28 mouse cellular contexts compared by ENCODE assay signal in the genomic region with DNA sequence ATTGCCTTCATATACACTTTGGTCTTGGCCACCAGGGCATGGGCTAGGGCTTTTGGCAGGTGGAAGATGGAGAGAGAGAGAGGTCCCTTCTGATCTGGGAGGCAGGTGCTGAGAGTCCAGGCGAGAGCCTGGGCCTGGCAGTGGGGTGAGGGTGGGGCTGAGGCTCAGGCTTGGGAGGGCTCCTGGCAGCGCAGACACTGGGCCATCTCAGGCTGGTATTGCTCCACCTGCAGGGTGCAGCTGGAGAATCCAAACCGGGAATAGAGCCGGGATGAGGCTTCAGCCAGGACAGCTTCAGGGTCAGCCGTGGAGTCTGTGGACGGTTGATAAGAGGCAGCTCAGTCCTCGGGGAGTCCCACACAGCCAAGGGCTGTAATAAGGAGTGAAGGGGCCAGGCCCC. TPM values are rescaled to one million over a fixed set of nuclear protein-coding genes. Genes with fewer than 3 reads are reported as not detected.
A peak's percentile ranks its signal among the peaks of the same experiment; 100 is the strongest.
DNase-seq lines count a peak whose midpoint lies in the region; ATAC-seq and TF ChIP-seq lines count a peak whose summit lies in the region.
"Had no signal": no experiment of that assay in that cellular context is flagged by ENCODE, and none has a peak within 500 bp of the region (broad histone marks: within the 10 kb centered on the region; RNA-seq: fewer than 3 reads in every experiment).

No protein-coding gene starts in this region.

- TF ChIP-seq EP300 in ES-Bruce4 (IDR thresholded peaks at IDR 0.05; ENCODE audit: insufficient read depth, low read depth, low read length) = no peak

- H3K9me3 ChIP-seq in hindbrain, embryonic 11.5 days (ENCODE audit: control insufficient read depth, low read length) = no peaks in the 10 kb centered on the region
- no peaks in the 10 kb centered on the region for H3K9me3 ChIP-seq in hindbrain, embryonic 14.5 days (ENCODE audit: control insufficient read depth, low read length)
- H3K9me3 ChIP-seq in ES-Bruce4 (replicated peaks; ENCODE audit: control insufficient read depth, insufficient read depth, low read length, poor library complexity, severe bottlenecking) = no peaks in the 10 kb centered on the region
- no peaks in the 10 kb centered on the region for H3K9me3 ChIP-seq in hindbrain, postnatal 0 days (ENCODE audit: low read length)
- H3K9me3 ChIP-seq in midbrain, embryonic 14.5 days (ENCODE audit: control insufficient read depth, low read length) = no peaks in the 10 kb centered on the region
- H3K9me3 ChIP-seq: embryonic facial prominence, embryonic 13.5 days had no signal

- H3K9ac ChIP-seq in hindbrain, embryonic 11.5 days (ENCODE audit: low read depth, low read length) = no peak overlapping the region
- no peak overlapping the region for H3K9ac ChIP-seq in hindbrain, embryonic 14.5 days
- H3K9ac ChIP-seq in ES-Bruce4 (ENCODE audit: low read depth, poor library complexity, severe bottlenecking) = no peak overlapping the region
- no peak overlapping the region for H3K9ac ChIP-seq in hindbrain, postnatal 0 days (replicated peaks; ENCODE audit: low read length)
- no peak overlapping the region for H3K9ac ChIP-seq in midbrain, embryonic 14.5 days (replicated peaks; ENCODE audit: low read length)
- H3K9ac ChIP-seq: embryonic facial prominence, embryonic 13.5 days had no signal

- H3K4me1 ChIP-seq in hindbrain, embryonic 11.5 days (replicated peaks; ENCODE audit: control insufficient read depth, insufficient read depth, low read length) = no peaks in the 10 kb centered on the region
- peaks cover 18% of the 10 kb centered on the region for H3K4me1 ChIP-seq in hindbrain, embryonic 14.5 days (replicated peaks; ENCODE audit: control insufficient read depth, insufficient read depth, low read length)
- no peaks in the 10 kb centered on the region for H3K4me1 ChIP-seq in ES-Bruce4 (ENCODE audit: control insufficient read depth, insufficient read depth, low read length)
- no peaks in the 10 kb centered on the region; the same call in 1 of the 2 replicates for H3K4me1 ChIP-seq in hindbrain, postnatal 0 days (ENCODE audit: insufficient read depth, low read length)
- H3K4me1 ChIP-seq in midbrain, embryonic 14.5 days (ENCODE audit: control insufficient read depth, insufficient read depth, low read length) = peaks cover 7% of the 10 kb centered on the region
- H3K4me1 ChIP-seq: embryonic facial prominence, embryonic 13.5 days had no signal

- peak; percentile 25 for DNase-seq in hindbrain, embryonic 11.5 days (ENCODE audit: low spot score)
- no peak for DNase-seq in hindbrain, embryonic 14.5 days (ENCODE audit: low spot score)
- DNase-seq in hindbrain, postnatal 0 days (ENCODE audit: low spot score) = no peak
- peak; percentile 28 for DNase-seq in midbrain, embryonic 14.5 days
- DNase-seq in right cerebral cortex, postnatal 36 days (ENCODE audit: low spot score in 2 of 2) = no peak
- DNase-seq in yolk sac, embryonic 10.5 days (ENCODE audit: low spot score) = no peak
- DNase-seq: adrenal gland, postnatal 10 days; cerebellum, adult 11-12 months; cerebellum, postnatal 14 days; kidney, adult 18-20 months; kidney, postnatal 10 days; left cerebral cortex, postnatal 4 days; liver; lung, postnatal 10 days; right cerebral cortex, postnatal 4 days; thymus, postnatal 36 days had no signal

- H3K27ac ChIP-seq in hindbrain, embryonic 11.5 days (ENCODE audit: low read depth, low read length) = no peak overlapping the region
- no peak overlapping the region for H3K27ac ChIP-seq in hindbrain, embryonic 14.5 days
- H3K27ac ChIP-seq in ES-Bruce4 (ENCODE audit: insufficient read depth, low read length) = no peak overlapping the region
- H3K27ac ChIP-seq in hindbrain, postnatal 0 days = no peak overlapping the region
- H3K27ac ChIP-seq in midbrain, embryonic 14.5 days (replicated peaks; ENCODE audit: low read depth, low read length) = 0 out of 2 replicates have a peak overlapping the region, but pooled peaks have one; percentile 1
- H3K27ac ChIP-seq: embryonic facial prominence, embryonic 13.5 days had no signal

- H3K4me2 ChIP-seq in hindbrain, embryonic 11.5 days (replicated peaks; ENCODE audit: low read depth, low read length) = no peak overlapping the region
- H3K4me2 ChIP-seq in hindbrain, embryonic 14.5 days (replicated peaks) = no peak overlapping the region
- no peak overlapping the region for H3K4me2 ChIP-seq in hindbrain, postnatal 0 days (ENCODE audit: low read depth, low read length)
- no peak overlapping the region for H3K4me2 ChIP-seq in midbrain, embryonic 14.5 days (ENCODE audit: low read length)
- H3K4me2 ChIP-seq: embryonic facial prominence, embryonic 13.5 days had no signal

- peaks cover 23% of the 10 kb centered on the region for H3K27me3 ChIP-seq in hindbrain, embryonic 11.5 days (ENCODE audit: control insufficient read depth, insufficient read depth, low read length)
- peaks cover 24% of the 10 kb centered on the region for H3K27me3 ChIP-seq in hindbrain, embryonic 14.5 days (ENCODE audit: control insufficient read depth, insufficient read depth, low read length)
- H3K27me3 ChIP-seq in ES-Bruce4 (ENCODE audit: control insufficient read depth, insufficient read depth, low read length, poor library complexity, severe bottlenecking) = no peaks in the 10 kb centered on the region
- H3K27me3 ChIP-seq in hindbrain, postnatal 0 days (ENCODE audit: insufficient read depth, low read length) = peaks cover 12% of the 10 kb centered on the region
- H3K27me3 ChIP-seq in midbrain, embryonic 14.5 days (ENCODE audit: control insufficient read depth, insufficient read depth, low read length) = peaks cover 13% of the 10 kb centered on the region; the same call in 1 of the 2 replicates

- H3K36me3 ChIP-seq in hindbrain, embryonic 11.5 days (ENCODE audit: control insufficient read depth, insufficient read depth, low read length) = no peaks in the 10 kb centered on the region
- no peaks in the 10 kb centered on the region for H3K36me3 ChIP-seq in hindbrain, embryonic 14.5 days (replicated peaks; ENCODE audit: control insufficient read depth, insufficient read depth)
- no peaks in the 10 kb centered on the region for H3K36me3 ChIP-seq in ES-Bruce4 (ENCODE audit: control insufficient read depth, insufficient read depth, low read length, poor library complexity, severe bottlenecking)
- no peaks in the 10 kb centered on the region for H3K36me3 ChIP-seq in hindbrain, postnatal 0 days (ENCODE audit: insufficient read depth, low read length)
- H3K36me3 ChIP-seq in midbrain, embryonic 14.5 days (ENCODE audit: control insufficient read depth, insufficient read depth, low read length) = no peaks in the 10 kb centered on the region
- H3K36me3 ChIP-seq: embryonic facial prominence, embryonic 13.5 days had no signal

- TF ChIP-seq CTCF in ES-Bruce4 (IDR thresholded peaks at IDR 0.05; ENCODE audit: low read depth, low read length) = peak; percentile 2
- peak; percentile 26; the same call in 1 of the 2 replicates for TF ChIP-seq CTCF in hindbrain, postnatal 0 days (IDR thresholded peaks at IDR 0.05; ENCODE audit: low read depth)

- H3K4me3 ChIP-seq in hindbrain, embryonic 11.5 days (ENCODE audit: low read depth, low read length) = no peak overlapping the region
- H3K4me3 ChIP-seq in hindbrain, embryonic 14.5 days (replicated peaks; ENCODE audit: low read length) = no peak overlapping the region
- H3K4me3 ChIP-seq in ES-Bruce4 (ENCODE audit: low read depth, low read length) = no peak overlapping the region
- H3K4me3 ChIP-seq in hindbrain, postnatal 0 days (ENCODE audit: low read length) = no peak overlapping the region
- no peak overlapping the region for H3K4me3 ChIP-seq in midbrain, embryonic 14.5 days (replicated peaks; ENCODE audit: low read depth, low read length)
- H3K4me3 ChIP-seq: embryonic facial prominence, embryonic 13.5 days had no signal

- WGBS in hindbrain, embryonic 11.5 days = 32% methylated on average over 7 of the region's 7 CpGs
- WGBS in hindbrain, embryonic 14.5 days = 29% methylated on average over 7 of the region's 7 CpGs
- 18% methylated on average over 7 of the region's 7 CpGs for WGBS in hindbrain, postnatal 0 days
- WGBS in midbrain, embryonic 14.5 days = 21% methylated on average over 7 of the region's 7 CpGs

- ATAC-seq in hindbrain, embryonic 11.5 days (ENCODE audit: low FRiP score) = no peak
- no peak for ATAC-seq in hindbrain, embryonic 14.5 days (ENCODE audit: low FRiP score)
- no peak for ATAC-seq in hindbrain, postnatal 0 days
- ATAC-seq in midbrain, embryonic 14.5 days (ENCODE audit: low FRiP score, low TSS enrichment) = no peak
- no peak for ATAC-seq in frontal cortex, adult (ENCODE audit: low TSS enrichment)
- ATAC-seq: forebrain, embryonic 16.5 days; Patski had no signal

- no peak for TF ChIP-seq POLR2A in ES-Bruce4 (IDR thresholded peaks at IDR 0.05; ENCODE audit: insufficient read depth, low read length)

RNA-seq across cellular contexts. Expression of a gene that starts 19.5 kb away (rescaled TPM):
- not detected in 2 replicates for polyA plus RNA-seq in hindbrain, embryonic 11.5 days (2014; fragmentation: Nextera tagmentation; extraction: Ambion mirVana)
- not detected in 2 replicates for polyA plus RNA-seq in hindbrain, embryonic 14.5 days (2014; fragmentation: Nextera tagmentation; extraction: Ambion mirVana)
- not detected in 2 replicates for polyA plus RNA-seq in ES-Bruce4 (2011; ENCODE audit: insufficient read depth, insufficient read length, low read depth, missing spikeins)
- total RNA-seq in hindbrain, postnatal 0 days (2014; rRNA removed) = not detected in 2 replicates
- polyA plus RNA-seq in hindbrain, postnatal 0 days (2015; fragmentation: Nextera tagmentation; extraction: Ambion mirVana) = not detected in 2 replicates
- not detected in 2 replicates for polyA plus RNA-seq in midbrain, embryonic 14.5 days (2014; fragmentation: Nextera tagmentation; extraction: Ambion mirVana)
- total RNA-seq: adrenal gland, postnatal 10 days; hematopoietic stem cell, adult 5-6 weeks; layer of hippocampus, adult 8-10 months; left cerebral cortex, adult 18-20 months; left cerebral cortex, postnatal 4 days; megakaryocyte progenitor cell, adult 5-6 weeks; neutrophil, adult 5-6 weeks had no signal
- polyA plus RNA-seq: embryonic facial prominence, embryonic 13.5 days; forebrain, embryonic 16.5 days; heart, embryonic 16.5 days; liver, embryonic 16.5 days; Patski had no signal

RNA-seq across cellular contexts. Expression of a gene that starts 21.4 kb away (rescaled TPM):
- 8.4 and 9.2 TPM in 2 replicates for polyA plus RNA-seq in hindbrain, embryonic 11.5 days (2014; fragmentation: Nextera tagmentation; extraction: Ambion mirVana)
- polyA plus RNA-seq in hindbrain, embryonic 14.5 days (2014; fragmentation: Nextera tagmentation; extraction: Ambion mirVana) = 34.8 and 35.7 TPM in 2 replicates
- 8.5 and 9.2 TPM in 2 replicates for polyA plus RNA-seq in ES-Bruce4 (2011; ENCODE audit: insufficient read depth, insufficient read length, low read depth, missing spikeins)
- total RNA-seq in hindbrain, postnatal 0 days (2014; rRNA removed) = 40.2 and 47.5 TPM in 2 replicates
- 33.5 and 37.2 TPM in 2 replicates for polyA plus RNA-seq in hindbrain, postnatal 0 days (2015; fragmentation: Nextera tagmentation; extraction: Ambion mirVana)
- polyA plus RNA-seq in midbrain, embryonic 14.5 days (2014; fragmentation: Nextera tagmentation; extraction: Ambion mirVana) = 19.8 and 20.0 TPM in 2 replicates
- total RNA-seq: hematopoietic stem cell, adult 5-6 weeks; megakaryocyte progenitor cell, adult 5-6 weeks; neutrophil, adult 5-6 weeks had no signal

RNA-seq across cellular contexts. Expression of a gene that starts 29.9 kb away (rescaled TPM):
- polyA plus RNA-seq in hindbrain, embryonic 11.5 days (2014; fragmentation: Nextera tagmentation; extraction: Ambion mirVana) = 0.10 TPM in 1 of 2 replicates, not detected in the other
- not detected in 2 replicates for polyA plus RNA-seq in hindbrain, embryonic 14.5 days (2014; fragmentation: Nextera tagmentation; extraction: Ambion mirVana)
- polyA plus RNA-seq in ES-Bruce4 (2011; ENCODE audit: insufficient read depth, insufficient read length, low read depth, missing spikeins) = 5.1 TPM in 2 replicates
- total RNA-seq in hindbrain, postnatal 0 days (2014; rRNA removed) = 0.22 and 0.52 TPM in 2 replicates
- polyA plus RNA-seq in hindbrain, postnatal 0 days (2015; fragmentation: Nextera tagmentation; extraction: Ambion mirVana) = not detected in 2 replicates
- polyA plus RNA-seq in midbrain, embryonic 14.5 days (2014; fragmentation: Nextera tagmentation; extraction: Ambion mirVana) = not detected in 2 replicates
- total RNA-seq: hematopoietic stem cell, adult 5-6 weeks; layer of hippocampus, adult 8-10 months; left cerebral cortex, postnatal 4 days; megakaryocyte progenitor cell, adult 5-6 weeks; neutrophil, adult 5-6 weeks had no signal
- polyA plus RNA-seq: forebrain, embryonic 16.5 days; Patski had no signal

RNA-seq across cellular contexts. Expression of a gene that starts 32.0 kb away (rescaled TPM):
- 19.7 and 19.8 TPM in 2 replicates for polyA plus RNA-seq in hindbrain, embryonic 11.5 days (2014; fragmentation: Nextera tagmentation; extraction: Ambion mirVana)
- 13.7 and 15.4 TPM in 2 replicates for polyA plus RNA-seq in hindbrain, embryonic 14.5 days (2014; fragmentation: Nextera tagmentation; extraction: Ambion mirVana)
- polyA plus RNA-seq in ES-Bruce4 (2011; ENCODE audit: insufficient read depth, insufficient read length, low read depth, missing spikeins) = 147 and 148 TPM in 2 replicates
- 56.2 and 58.8 TPM in 2 replicates for total RNA-seq in hindbrain, postnatal 0 days (2014; rRNA removed)
- 8.1 and 9.1 TPM in 2 replicates for polyA plus RNA-seq in hindbrain, postnatal 0 days (2015; fragmentation: Nextera tagmentation; extraction: Ambion mirVana)
- 11.8 and 17.2 TPM in 2 replicates for polyA plus RNA-seq in midbrain, embryonic 14.5 days (2014; fragmentation: Nextera tagmentation; extraction: Ambion mirVana)

RNA-seq across cellular contexts. Expression of a gene that starts 37.9 kb away (rescaled TPM):
- polyA plus RNA-seq in hindbrain, embryonic 11.5 days (2014; fragmentation: Nextera tagmentation; extraction: Ambion mirVana) = 6.3 and 7.6 TPM in 2 replicates
- 20.5 and 24.5 TPM in 2 replicates for polyA plus RNA-seq in hindbrain, embryonic 14.5 days (2014; fragmentation: Nextera tagmentation; extraction: Ambion mirVana)
- polyA plus RNA-seq in ES-Bruce4 (2011; ENCODE audit: insufficient read depth, insufficient read length, low read depth, missing spikeins) = 9.8 and 12.8 TPM in 2 replicates
- total RNA-seq in hindbrain, postnatal 0 days (2014; rRNA removed) = 40.9 and 46.7 TPM in 2 replicates
- 27.9 and 33.7 TPM in 2 replicates for polyA plus RNA-seq in hindbrain, postnatal 0 days (2015; fragmentation: Nextera tagmentation; extraction: Ambion mirVana)
- polyA plus RNA-seq in midbrain, embryonic 14.5 days (2014; fragmentation: Nextera tagmentation; extraction: Ambion mirVana) = 19.2 and 19.6 TPM in 2 replicates

Comparison
In these comparisons a context has a peak if more than half of its experiments do, and no peak if none do; other contexts are left out.
1. DNase-seq: peak in hindbrain, embryonic 11.5 days (single experiment) and midbrain, embryonic 14.5 days (single experiment); none in hindbrain, embryonic 14.5 days (single experiment), hindbrain, postnatal 0 days (single experiment), right cerebral cortex, postnatal 36 days (0 of 2) and yolk sac, embryonic 10.5 days (single experiment).